Mouse (Mus musculus) brain, embryonic 14.5 days (tissue): ENCODE data around the gene 4931406C07Rik.

ENCODE experiments used
- CTCF ChIP-seq: fragments of 200-500 bp; IDR thresholded peaks from 2 replicates; pipeline ENCODE4 v1.5.1; 2012; ENCODE audit warnings: inconsistent platforms, mild to moderate bottlenecking, moderate library complexity, borderline replicate concordance; ENCODE audit not compliant: insufficient read depth, insufficient read length; ENCODE audit errors: extremely low read depth
- POLR2A ChIP-seq: fragments of 200-500 bp; IDR thresholded peaks from 2 replicates; pipeline ENCODE4 v1.6.1; 2012; ENCODE audit warnings: mild to moderate bottlenecking, inconsistent platforms, borderline replicate concordance; ENCODE audit not compliant: poor library complexity, insufficient read depth, insufficient read length, severe bottlenecking; ENCODE audit errors: extremely low read depth

- TF ChIP-seq CTCF (no peak), POLR2A (no peak)
These were observed 1.0 kb upstream of the 4931406C07Rik start for GRCm38 (mm10) chr9:15307257-15307656.
